Mouse (Mus musculus) forebrain, postnatal 0 days (tissue): ENCODE measurements around the gene Wipf1. TPM values are rescaled to one million over a fixed set of nuclear protein-coding genes. Genes with fewer than 3 reads are reported as not detected.

Experiments
- ATAC-seq: fragments of 200-750 bp; cut with Nextera tagmentation; 2 replicates; pipeline ENCODE4 v1.8.0; 2017; ENCODE audit warnings: mild to moderate bottlenecking, moderate library complexity
- DNase-seq: peaks from one replicate; pipeline ENCODE4 v3.0.0-alpha.2; 2015
- H3K27ac ChIP-seq: fragments of 300-500 bp; sonication (generic); 2 replicates; pipeline ENCODE4 v1.5.1; 2014; ENCODE audit warnings: low read depth, mild to moderate bottlenecking, antibody characterized with exemption, low read length, moderate library complexity, mixed read lengths
- H3K27me3 ChIP-seq: fragments of 300-500 bp; sonication (generic); 2 replicates; pipeline ENCODE4 v1.6.1; 2014; ENCODE audit warnings: mild to moderate bottlenecking, low read length, mixed read lengths; ENCODE audit not compliant: insufficient read depth
- H3K36me3 ChIP-seq: fragments of 300-500 bp; sonication (generic); 2 replicates; pipeline ENCODE4 v1.6.1; 2014; ENCODE audit warnings: mild to moderate bottlenecking, moderate library complexity; ENCODE audit not compliant: insufficient read depth
- H3K4me1 ChIP-seq: fragments of 300-500 bp; sonication (generic); 2 replicates; pipeline ENCODE4 v1.6.1; 2014; ENCODE audit warnings: antibody characterized with exemption; ENCODE audit not compliant: insufficient read depth
- H3K4me2 ChIP-seq: fragments of 300-500 bp; sonication (generic); 2 replicates; pipeline ENCODE4 v1.6.1; 2014; ENCODE audit warnings: low read depth, mild to moderate bottlenecking, moderate library complexity
- H3K4me3 ChIP-seq: fragments of 300-500 bp; sonication (generic); 2 replicates; pipeline ENCODE4 v1.5.1; 2014; ENCODE audit warnings: low read depth, low read length, mixed read lengths
- H3K9ac ChIP-seq: fragments of 300-500 bp; sonication (generic); 2 replicates; pipeline ENCODE4 v1.6.1; 2014; ENCODE audit warnings: mild to moderate bottlenecking
- H3K9me3 ChIP-seq: fragments of 300-500 bp; sonication (generic); 2 replicates; pipeline ENCODE4 v1.6.1; 2016; ENCODE audit warnings: low read length
- CTCF ChIP-seq: sonication (generic); IDR thresholded peaks from 2 replicates; pipeline ENCODE4 v1.5.1; 2016; ENCODE audit warnings: antibody characterized with exemption, control low read depth, low read depth
- WGBS: fragments of 180-500 bp; shearing (Covaris S2); extraction: QIAGEN DNeasy Blood & Tissue Kit; methylation state at CpG from one replicate; pipeline ENCODE4 v1.1.7; 2014; 5-methylcytosine and 5-hydroxymethylcytosine counted together
- polyA plus RNA-seq: library from polyadenylated mRNA; unstranded; fragments of >200 nt; fragmentation: Nextera tagmentation; extraction: Ambion mirVana; gene quantifications from 2 replicates; pipeline ENCODE4 v1.2.1, GENCODE M21; 2015
- total RNA-seq: library from RNA; depleted of rRNA; stranded (reverse); fragments of >200 nt; gene quantifications from 2 replicates; pipeline ENCODE4 v1.2.3, GENCODE M21; 2014; rRNA removed

Wipf1 gene
- total and polyA plus RNA-seq, 2 experiments from 2014 or later, result 2.0 to 2.4 TPM

DNA sequence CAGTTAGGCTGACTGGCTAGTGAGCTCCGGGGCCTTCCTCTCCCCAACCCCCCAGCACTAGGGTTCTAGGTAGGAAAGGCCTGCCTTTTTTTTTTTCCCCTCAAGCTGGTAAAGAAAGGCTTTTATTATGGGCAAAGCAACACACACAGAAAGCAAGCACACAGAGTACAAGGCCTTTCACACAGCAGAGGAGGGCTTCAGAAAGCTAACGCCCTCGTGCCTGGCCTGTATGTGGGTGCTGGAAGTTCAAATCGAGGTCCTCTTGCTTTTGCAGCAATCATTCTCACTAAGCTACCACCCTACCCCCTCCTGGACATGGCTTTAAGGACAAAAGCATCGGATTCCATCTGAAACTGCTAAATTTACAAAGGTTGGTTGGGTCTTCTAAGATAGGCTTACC lies 149.9 kb downstream of the Wipf1 start:
- WGBS, result 77% methylated on average over 5 of the region's 5 CpGs
- no peak overlapping the region for H3K4me3 ChIP-seq

More for the DNA sequence above, 149.9 kb downstream of the Wipf1 start:
- H3K27me3 ChIP-seq, result no peaks in the 10 kb centered on the region
- H3K36me3 ChIP-seq, result no peaks in the 10 kb centered on the region; the same call in 1 of the 2 replicates
- no peak for TF ChIP-seq CTCF
- H3K9ac ChIP-seq, result no peak overlapping the region
- no peaks in the 10 kb centered on the region for H3K4me1 ChIP-seq
- no peak for DNase-seq
- no peaks in the 10 kb centered on the region for H3K9me3 ChIP-seq
- ATAC-seq, result no peak
- no peak overlapping the region for H3K27ac ChIP-seq
- no peak overlapping the region for H3K4me2 ChIP-seq

Other genes with a start within 250 kb of the Wipf1 start
- 5.1 and 6.8 TPM in 2 replicates for gene Scrn3, start 217.1 kb downstream of the Wipf1 start, total RNA-seq
- 4.5 and 5.3 TPM in 2 replicates for gene Scrn3, start 217.1 kb downstream of the Wipf1 start, polyA plus RNA-seq
- 9.5 and 10.6 TPM in 2 replicates for gene Cir1, start 217.0 kb downstream of the Wipf1 start, total RNA-seq
- gene Cir1, start 217.0 kb downstream of the Wipf1 start, polyA plus RNA-seq, result 29.3 and 30.3 TPM in 2 replicates
- 12.5 and 20.0 TPM in 2 replicates for gene Gpr155, start 143.2 kb downstream of the Wipf1 start, total RNA-seq
- gene Gpr155, start 143.2 kb downstream of the Wipf1 start, polyA plus RNA-seq, result 6.2 and 12.5 TPM in 2 replicates
- gene Chrna1, start 50.6 kb upstream of the Wipf1 start, total RNA-seq, result 0.05 TPM in 1 of 2 replicates, not detected in the other
- 0.08 and 0.17 TPM in 2 replicates for gene Chrna1, start 50.6 kb upstream of the Wipf1 start, polyA plus RNA-seq
- 136 and 157 TPM in 2 replicates for gene Chn1, start 245.6 kb upstream of the Wipf1 start, total RNA-seq
- 85.5 and 102 TPM in 2 replicates for gene Chn1, start 245.6 kb upstream of the Wipf1 start, polyA plus RNA-seq